Mouse (Mus musculus): ENCODE measurements around the gene Senp7.
A peak's percentile ranks its signal among the peaks of the same experiment; 100 is the strongest.
"Not testable (repeated sequence)": the region's sequence is repeated elsewhere in the genome, so short reads cannot be mapped to it uniquely, and the experiment has no call there.

Gene Senp7

GRCm38 (mm10) chr16:56048038-56048437 lies at the start of gene Senp7:
Gene Senp7, plus strand, starts transcription at chr16:56048338.
- not testable (repeated sequence) for DNase-seq (ENCODE audit: low read depth, low spot score)

GRCm38 (mm10) chr16:56006798-56007197 lies 41.3 kb upstream of the Senp7 start:
- no peak for DNase-seq (ENCODE audit: low read depth, low spot score)

DNA sequence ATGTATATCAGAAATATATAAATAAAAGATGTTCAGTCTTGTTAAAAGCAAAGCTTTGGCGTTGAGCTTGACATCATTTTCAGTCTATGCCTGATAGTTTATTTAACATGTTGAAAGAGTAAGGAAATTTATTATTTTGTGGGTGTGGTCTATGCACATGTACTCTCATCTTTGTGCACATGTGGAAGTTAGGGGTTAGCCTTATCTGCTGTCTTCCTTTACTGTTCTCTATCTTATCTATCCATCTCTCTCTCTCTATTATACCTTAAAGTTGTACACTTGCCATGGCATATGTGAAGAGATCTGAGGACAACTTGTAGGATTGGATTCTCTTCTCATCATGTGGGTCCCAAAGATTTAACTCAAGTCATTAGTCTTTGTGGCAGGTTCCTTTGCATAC lies 39.3 kb upstream of the Senp7 start:
- DNase-seq (ENCODE audit: low read depth, low spot score), result no peak

DNA sequence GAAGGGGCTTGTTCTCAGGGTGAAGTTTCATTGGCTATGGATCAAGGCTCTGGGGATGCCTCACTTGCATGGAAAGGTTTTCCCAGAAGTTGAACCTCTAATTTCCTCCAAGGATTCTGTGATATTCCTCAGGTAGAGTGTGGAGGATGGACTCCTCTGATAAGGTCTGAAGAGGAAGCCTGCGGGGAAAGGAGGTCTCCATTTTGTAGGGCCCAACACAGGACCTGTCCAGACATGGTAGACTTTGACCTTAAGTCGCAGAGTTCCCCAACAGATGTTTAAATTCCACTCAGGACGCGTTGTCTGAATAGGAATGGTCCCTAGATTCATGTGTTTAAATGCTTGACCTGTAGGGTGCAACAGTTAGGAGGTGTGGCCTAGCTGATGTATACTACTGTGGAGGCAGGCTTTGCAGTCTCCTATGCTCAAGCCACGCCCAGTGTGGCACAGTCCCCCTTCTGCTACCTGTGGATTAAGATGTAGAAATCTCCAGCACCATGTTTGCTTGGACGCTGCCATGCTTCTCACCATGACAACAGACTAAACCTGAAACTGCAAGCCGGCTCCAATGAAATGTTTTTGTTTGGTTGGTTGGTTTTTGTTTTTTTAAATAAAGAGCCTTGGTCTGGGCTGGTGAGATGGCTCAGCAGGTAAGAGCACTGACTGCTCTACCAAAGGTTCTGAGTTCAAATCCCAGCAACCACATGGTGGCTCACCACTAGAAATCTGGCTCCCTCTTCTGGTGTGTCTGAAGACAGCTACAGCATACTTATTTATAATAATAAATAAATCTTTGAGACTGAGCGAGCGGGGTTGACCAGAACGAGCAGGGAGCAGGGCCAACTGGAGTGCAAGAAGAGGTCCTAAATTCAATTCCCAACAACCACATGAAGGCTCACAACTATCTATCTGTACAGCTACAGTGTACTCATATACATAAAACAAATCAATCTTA lies 35.1 kb upstream of the Senp7 start:
- DNase-seq (ENCODE audit: low read depth, low spot score), result no peak

DNA sequence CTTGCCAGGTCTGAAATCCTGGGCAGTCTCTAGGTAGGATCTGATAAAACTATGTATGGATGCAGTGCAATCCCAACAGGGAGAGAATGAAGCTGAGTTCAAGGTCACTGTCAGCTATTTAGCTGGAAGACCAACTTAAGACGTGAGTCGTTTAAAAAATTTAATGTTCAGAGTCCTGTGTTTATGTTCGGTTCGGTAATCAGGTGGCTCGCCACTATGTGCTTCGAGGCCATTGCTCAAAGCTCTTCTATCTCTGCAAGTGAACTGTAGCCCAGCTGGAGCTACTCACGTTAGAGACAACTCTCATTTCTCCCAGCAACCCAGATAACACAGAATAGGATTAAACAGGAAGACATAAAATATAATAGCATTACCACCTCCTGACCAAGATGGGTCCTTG lies 34.1 kb upstream of the Senp7 start:
- no peak for DNase-seq (ENCODE audit: low read depth, low spot score)

- no peak for DNase-seq (ENCODE audit: low read depth, low spot score)
These were observed 28.5 kb upstream of the Senp7 start for GRCm38 (mm10) chr16:56019660-56020059.

- no peak for DNase-seq (ENCODE audit: low read depth, low spot score)
These were observed 20.1 kb upstream of the Senp7 start for GRCm38 (mm10) chr16:56027854-56028629.

- DNase-seq (ENCODE audit: low read depth, low spot score), result peak; percentile 26
These were observed 19.2 kb upstream of the Senp7 start for GRCm38 (mm10) chr16:56028722-56029551.

DNA sequence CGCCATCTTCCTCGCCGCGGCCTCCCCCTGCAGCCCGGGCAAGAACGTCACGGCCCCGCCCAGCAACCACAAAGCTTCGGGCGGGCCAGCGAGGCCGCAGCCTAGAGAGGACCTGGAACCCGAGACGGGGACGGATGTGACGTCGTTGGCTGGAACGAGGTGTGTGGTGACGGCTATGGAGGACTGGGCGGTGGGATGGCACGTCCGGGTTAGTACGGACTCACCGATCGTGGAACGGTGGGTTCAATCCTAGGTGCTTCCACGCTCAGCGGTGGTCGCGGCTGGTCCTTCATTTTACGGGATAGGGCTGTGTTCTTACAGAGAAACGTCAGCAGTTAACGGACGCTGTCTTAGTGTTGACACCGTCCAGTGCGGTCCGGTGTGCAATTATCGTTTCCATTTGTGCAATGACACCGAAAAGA lies 18.5 kb upstream of the Senp7 start, which contains the start of gene Pcnp:
Gene Pcnp, minus strand, starts transcription at position 79 of the 422 bp plus-strand sequence.
- DNase-seq (ENCODE audit: low read depth, low spot score), result peak; percentile 98

- no peak for DNase-seq (ENCODE audit: low read depth, low spot score)
These were observed 13.6 kb upstream of the Senp7 start for GRCm38 (mm10) chr16:56034566-56034965.

DNA sequence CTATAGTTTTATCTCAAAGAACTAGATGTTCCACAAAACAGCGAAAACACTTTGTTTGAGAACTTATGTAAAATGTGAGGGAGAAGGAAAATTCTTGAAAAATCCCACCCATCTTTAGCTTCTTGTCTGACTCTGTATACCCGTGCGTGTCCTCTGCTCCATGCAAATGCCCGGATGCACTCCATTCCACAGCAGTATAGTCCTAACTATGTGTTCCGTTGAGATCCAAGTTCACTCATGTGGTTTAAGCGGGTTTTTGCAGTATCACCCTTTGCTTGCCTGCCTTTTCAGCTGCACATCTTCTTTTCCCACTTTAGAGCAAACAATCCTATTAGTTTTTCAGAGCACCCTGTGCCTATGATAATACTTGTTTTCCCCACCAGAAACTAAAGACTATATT lies 11.6 kb upstream of the Senp7 start:
- DNase-seq (ENCODE audit: low read depth, low spot score), result no peak

DNA sequence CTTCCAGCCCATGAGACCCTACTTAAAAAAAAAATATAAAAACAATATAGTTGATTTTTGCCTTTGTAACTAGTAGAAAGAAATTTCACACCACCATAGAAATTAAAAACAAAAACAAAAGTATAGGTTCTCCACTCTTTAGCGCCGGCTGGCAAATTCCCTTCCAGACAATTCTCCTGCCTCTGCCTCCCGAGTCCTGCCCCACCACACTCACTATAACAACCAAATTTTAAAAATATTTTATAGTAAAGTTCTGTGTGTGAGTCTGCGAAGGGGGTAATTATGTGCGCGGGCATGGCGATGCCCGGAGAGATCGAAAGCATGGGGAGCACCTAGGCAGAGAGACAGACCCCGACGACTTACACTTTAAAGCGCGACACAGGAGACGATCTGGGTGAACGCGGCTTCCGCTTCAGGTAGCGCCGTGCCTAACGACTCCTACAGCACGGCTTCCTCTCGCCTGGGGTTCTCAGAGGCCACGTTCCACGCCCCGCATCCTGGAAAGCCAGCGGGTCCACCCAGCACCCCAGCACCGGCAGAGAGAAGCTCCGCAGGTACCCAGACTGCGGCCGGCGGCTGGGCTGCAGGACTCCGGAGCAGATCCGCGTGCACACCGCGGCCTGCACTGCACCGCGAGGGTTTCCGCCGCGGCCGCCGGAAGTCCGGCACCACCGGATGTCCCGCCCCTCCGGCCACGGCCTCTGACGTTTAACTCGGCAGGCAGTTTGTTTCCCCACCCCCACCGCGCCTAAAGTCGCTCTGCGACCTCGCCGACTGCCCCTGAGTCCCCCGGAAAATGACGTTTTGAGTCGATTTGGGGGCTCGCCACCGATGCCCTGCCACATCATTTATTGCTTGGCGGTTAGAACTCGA lies 10.8 kb upstream of the Senp7 start, which contains the start of gene Trmt10c:
Gene Trmt10c, minus strand, starts transcription at position 682 of the 873 bp plus-strand sequence.
- peak; percentile 94 for DNase-seq (ENCODE audit: low read depth, low spot score)

GRCm38 (mm10) chr16:56038090-56038489 lies 10.0 kb upstream of the Senp7 start:
- DNase-seq (ENCODE audit: low read depth, low spot score), result no peak

DNA sequence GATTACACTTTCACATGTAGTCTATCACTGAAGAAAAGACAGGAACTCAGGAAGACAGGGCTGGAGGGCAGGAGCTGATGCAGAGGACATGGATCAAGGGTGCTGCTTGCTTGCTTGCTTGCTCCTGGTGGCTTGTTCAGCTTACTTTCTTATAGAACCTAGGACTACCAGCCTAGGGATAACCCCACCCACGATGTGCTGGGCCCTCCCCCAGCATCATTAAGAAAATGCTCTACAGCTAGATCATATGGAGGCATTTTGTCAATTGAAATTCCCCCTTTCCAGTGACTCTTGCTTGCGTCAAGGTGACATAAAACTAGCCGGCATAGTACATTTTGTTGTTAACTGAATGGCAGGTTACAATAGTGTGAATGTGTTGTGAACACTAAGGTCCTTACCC lies 7.8 kb downstream of the Senp7 start:
- DNase-seq (ENCODE audit: low read depth, low spot score), result no peak

DNA sequence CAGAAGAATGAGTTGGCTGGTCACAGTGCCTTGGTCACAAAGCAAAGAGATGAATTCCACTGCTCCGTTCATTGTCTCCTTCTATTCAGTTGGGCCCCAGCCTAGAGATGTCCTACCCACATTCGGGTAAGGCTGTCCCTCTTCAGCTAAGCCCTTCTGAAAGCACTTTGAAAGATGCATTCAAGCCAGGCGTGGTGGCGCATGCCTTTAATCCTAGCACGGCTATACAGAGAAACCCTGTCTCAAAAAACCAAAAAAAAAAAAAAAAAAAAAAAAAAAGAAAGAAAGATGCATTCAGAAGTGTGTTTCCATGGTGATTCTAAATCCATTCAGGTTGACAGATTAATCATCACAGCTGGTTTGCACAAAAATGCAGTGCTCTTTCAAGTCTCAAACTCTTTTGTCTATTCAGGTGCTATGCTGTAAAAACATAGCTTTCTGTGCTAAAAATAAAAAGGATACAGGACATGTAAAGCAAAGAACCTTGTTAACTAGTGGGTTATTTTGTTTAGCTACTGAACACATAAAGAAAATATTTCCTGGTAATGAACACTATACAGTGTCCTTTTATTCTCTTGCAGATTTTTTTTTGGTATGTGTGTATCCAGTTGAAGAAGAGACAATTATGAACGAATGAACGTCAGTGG lies 8.9 kb downstream of the Senp7 start:
- DNase-seq (ENCODE audit: low read depth, low spot score), result no peak

- no peak for DNase-seq (ENCODE audit: low read depth, low spot score)
These were observed 10.0 kb downstream of the Senp7 start for GRCm38 (mm10) chr16:56058151-56058550.

DNA sequence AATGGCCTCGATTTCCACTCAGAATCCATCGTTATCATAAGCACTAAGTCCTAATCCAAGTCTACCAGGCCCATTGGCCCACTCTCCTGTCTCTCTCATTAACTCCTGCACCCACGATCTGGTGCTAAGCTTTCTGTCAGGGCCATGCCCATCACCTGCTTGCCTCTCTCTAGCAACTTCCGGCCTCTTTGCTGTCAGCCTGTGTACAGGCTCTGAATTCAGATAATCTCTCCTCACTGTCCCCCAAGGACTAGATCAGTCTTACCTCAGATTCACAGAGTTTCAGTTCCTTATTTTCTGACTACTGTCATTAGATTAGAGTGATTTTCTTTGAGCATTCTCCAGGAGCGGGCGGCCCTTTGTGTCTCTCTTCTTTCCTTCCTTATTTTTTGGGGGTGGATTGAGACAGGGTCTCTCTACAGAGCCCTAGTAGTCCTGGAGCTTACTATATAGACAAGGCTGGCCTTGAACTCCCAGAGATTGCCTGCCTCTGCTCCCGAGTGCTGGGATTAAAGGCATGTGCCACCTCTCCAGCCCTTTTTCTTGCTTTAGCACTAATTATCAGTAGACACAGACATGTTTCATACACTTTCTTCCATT lies 14.0 kb downstream of the Senp7 start:
- DNase-seq (ENCODE audit: low read depth, low spot score), result no peak

- no peak for DNase-seq (ENCODE audit: low read depth, low spot score)
These were observed 14.8 kb downstream of the Senp7 start for GRCm38 (mm10) chr16:56062981-56063380.

GRCm38 (mm10) chr16:56064334-56064990 lies 16.3 kb downstream of the Senp7 start:
- DNase-seq (ENCODE audit: low read depth, low spot score), result peak; percentile 63
